Comparison of ENCODE assay signal across 8 mouse cellular contexts in genomic region chr15:98928598-98929240, GRCm38 (mm10). TPM values are rescaled to one million over a fixed set of nuclear protein-coding genes. Genes with fewer than 3 reads are reported as not detected.
DNase-seq lines count a peak whose midpoint lies in the region; ATAC-seq lines count a peak whose summit lies in the region.
"Had no signal": no experiment of that assay in that cellular context is flagged by ENCODE, and none has a peak within 500 bp of the region (broad histone marks: within the 10 kb centered on the region; RNA-seq: fewer than 3 reads in every experiment).

No protein-coding gene starts in this region.

- H3K9me3 ChIP-seq in hindbrain, embryonic 11.5 days (ENCODE audit: control insufficient read depth, low read length) = no peaks in the 10 kb centered on the region

- peak; percentile 38; the same call in 1 of the 2 replicates for ATAC-seq in hindbrain, embryonic 11.5 days (ENCODE audit: low FRiP score)

- H3K4me1 ChIP-seq in hindbrain, embryonic 11.5 days (replicated peaks; ENCODE audit: control insufficient read depth, insufficient read depth, low read length) = 0 out of 2 replicates have a peak, but pooled peaks cover 2% of the 10 kb centered on the region

- no peaks in the 10 kb centered on the region for H3K36me3 ChIP-seq in hindbrain, embryonic 11.5 days (ENCODE audit: control insufficient read depth, insufficient read depth, low read length)

- no peak overlapping the region for H3K9ac ChIP-seq in hindbrain, embryonic 11.5 days (ENCODE audit: low read depth, low read length)

- no peak overlapping the region for H3K27ac ChIP-seq in hindbrain, embryonic 11.5 days (ENCODE audit: low read depth, low read length)
- H3K27ac ChIP-seq: macrophage had no signal

- no peak overlapping the region for H3K4me2 ChIP-seq in hindbrain, embryonic 11.5 days (replicated peaks; ENCODE audit: low read depth, low read length)

- DNase-seq in T-cell, adult 2 months (ENCODE audit: low spot score) = peak; percentile 59
- peak; percentile 85 for DNase-seq in cerebellum, adult 9-11 months
- DNase-seq in frontal cortex, adult 2 months (ENCODE audit: extremely low spot score in 1 of 2, low spot score in 1 of 2) = peak; percentile 45 to 80
- peak; percentile 77 for DNase-seq in hindbrain, embryonic 11.5 days (ENCODE audit: low spot score)
- DNase-seq in layer of hippocampus, adult 9-11 months = peak; percentile 53
- DNase-seq in lung, postnatal 10 days = peak; percentile 87
- peak; percentile 65 for DNase-seq in retina, adult 2 months (ENCODE audit: low read depth, low spot score)

- WGBS in hindbrain, embryonic 11.5 days = 18% methylated on average over 13 of the region's 13 CpGs

- no peaks in the 10 kb centered on the region for H3K27me3 ChIP-seq in hindbrain, embryonic 11.5 days (ENCODE audit: control insufficient read depth, insufficient read depth, low read length)

- no peak overlapping the region for H3K4me3 ChIP-seq in hindbrain, embryonic 11.5 days (ENCODE audit: low read depth, low read length)

RNA-seq across cellular contexts. Expression of gene Tuba1b, which starts 5.6 kb away (rescaled TPM):
- 1,157 and 1,186 TPM in 2 replicates for polyA plus RNA-seq in frontal cortex, adult 2 months (2012; rRNA removed)
- polyA plus RNA-seq in hindbrain, embryonic 11.5 days (2014; fragmentation: Nextera tagmentation; extraction: Ambion mirVana) = 1,792 and 1,905 TPM in 2 replicates

RNA-seq across cellular contexts. Expression of gene Lmbr1l, which starts 10.7 kb away (rescaled TPM):
- 30.5 and 33.6 TPM in 2 replicates for polyA plus RNA-seq in frontal cortex, adult 2 months (2012; rRNA removed)
- polyA plus RNA-seq in hindbrain, embryonic 11.5 days (2014; fragmentation: Nextera tagmentation; extraction: Ambion mirVana) = 9.4 and 13.4 TPM in 2 replicates

RNA-seq across cellular contexts. Expression of gene Gm49450, which starts 24.6 kb away (rescaled TPM):
- polyA plus RNA-seq in frontal cortex, adult 2 months (2012; rRNA removed) = 0.17 and 3.5 TPM in 2 replicates
- polyA plus RNA-seq in hindbrain, embryonic 11.5 days (2014; fragmentation: Nextera tagmentation; extraction: Ambion mirVana) = not detected in 2 replicates

RNA-seq across cellular contexts. Expression of gene Tuba1a, which starts 24.8 kb away (rescaled TPM):
- polyA plus RNA-seq in frontal cortex, adult 2 months (2012; rRNA removed) = 1,817 and 1,854 TPM in 2 replicates
- polyA plus RNA-seq in hindbrain, embryonic 11.5 days (2014; fragmentation: Nextera tagmentation; extraction: Ambion mirVana) = 8,897 and 9,833 TPM in 2 replicates

RNA-seq across cellular contexts. Expression of gene Dhh, which starts 30.4 kb away (rescaled TPM):
- 0.44 and 0.80 TPM in 2 replicates for polyA plus RNA-seq in frontal cortex, adult 2 months (2012; rRNA removed)
- polyA plus RNA-seq in hindbrain, embryonic 11.5 days (2014; fragmentation: Nextera tagmentation; extraction: Ambion mirVana) = 0.56 and 0.68 TPM in 2 replicates
- polyA plus RNA-seq: macrophage had no signal
